Mouse (Mus musculus) right cerebral cortex, postnatal 25 days (tissue): Measurements from ENCODE around the gene Clcn2.
"Not testable (repeated sequence)": the region's sequence is repeated elsewhere in the genome, so short reads cannot be mapped to it uniquely, and the experiment has no call there.

Experiments used
- DNase-seq: peaks from one replicate; pipeline ENCODE4 v3.0.0; 2022

Gene Clcn2

GRCm38 (mm10) chr16:20700036-20700435 lies 17.5 kb downstream of the Clcn2 start:
- no peak for DNase-seq

DNA sequence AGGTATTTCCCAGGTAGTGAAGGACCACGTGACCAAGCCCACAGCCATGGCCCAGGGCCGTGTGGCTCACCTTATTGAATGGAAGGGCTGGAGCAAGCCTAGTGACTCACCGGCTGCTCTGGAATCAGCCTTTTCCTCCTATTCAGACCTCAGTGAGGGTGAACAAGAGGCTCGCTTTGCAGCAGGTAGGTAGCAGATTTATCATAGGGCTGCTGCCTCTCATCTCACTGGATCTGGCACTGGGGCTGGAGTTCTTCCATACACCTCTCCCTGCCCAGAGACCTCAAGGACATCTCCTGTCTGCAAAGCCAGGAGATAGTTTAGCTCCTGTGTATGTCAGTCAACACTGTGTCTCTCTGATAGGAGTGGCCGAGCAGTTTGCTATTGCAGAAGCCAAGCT lies 18.3 kb downstream of the Clcn2 start:
- no peak for DNase-seq

DNA sequence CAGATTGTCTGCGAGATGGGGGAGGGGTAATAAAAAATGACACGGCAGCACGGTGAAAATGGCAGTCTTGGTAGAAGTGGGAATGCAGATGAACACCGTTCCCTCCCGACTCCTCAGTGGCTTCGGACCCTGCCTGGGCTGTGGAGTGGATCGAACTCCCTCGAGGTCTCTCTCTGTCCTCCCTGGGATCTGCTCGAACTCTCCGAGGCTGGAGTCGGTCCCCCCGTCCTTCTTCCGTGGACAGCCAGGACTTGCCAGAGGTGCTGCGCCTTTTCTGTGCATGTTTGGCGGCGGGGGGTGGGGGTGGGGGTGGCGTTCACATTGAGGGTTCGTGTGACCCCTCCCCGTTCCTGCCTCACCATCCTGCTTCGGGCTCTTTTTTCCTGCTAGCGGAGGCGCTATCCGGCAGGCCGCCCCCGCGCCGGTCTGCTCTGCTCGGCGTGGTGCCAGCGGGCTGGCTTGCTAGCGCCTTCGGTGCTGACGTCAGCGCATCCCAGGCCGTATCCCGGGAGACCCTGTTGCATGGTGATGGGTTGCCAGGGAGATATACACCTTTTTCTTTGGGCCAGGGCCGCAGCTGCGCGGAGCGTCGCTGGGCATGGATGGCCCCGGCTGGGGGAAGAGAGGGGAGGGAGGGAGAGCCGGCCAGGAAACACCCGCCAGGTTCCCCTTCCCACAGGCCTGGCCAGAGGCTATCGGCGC lies 21.8 kb downstream of the Clcn2 start:
- peak; percentile 99 for DNase-seq

- peak; percentile 80 for DNase-seq
These were observed 22.8 kb downstream of the Clcn2 start for GRCm38 (mm10) chr16:20694781-20695180.

DNA sequence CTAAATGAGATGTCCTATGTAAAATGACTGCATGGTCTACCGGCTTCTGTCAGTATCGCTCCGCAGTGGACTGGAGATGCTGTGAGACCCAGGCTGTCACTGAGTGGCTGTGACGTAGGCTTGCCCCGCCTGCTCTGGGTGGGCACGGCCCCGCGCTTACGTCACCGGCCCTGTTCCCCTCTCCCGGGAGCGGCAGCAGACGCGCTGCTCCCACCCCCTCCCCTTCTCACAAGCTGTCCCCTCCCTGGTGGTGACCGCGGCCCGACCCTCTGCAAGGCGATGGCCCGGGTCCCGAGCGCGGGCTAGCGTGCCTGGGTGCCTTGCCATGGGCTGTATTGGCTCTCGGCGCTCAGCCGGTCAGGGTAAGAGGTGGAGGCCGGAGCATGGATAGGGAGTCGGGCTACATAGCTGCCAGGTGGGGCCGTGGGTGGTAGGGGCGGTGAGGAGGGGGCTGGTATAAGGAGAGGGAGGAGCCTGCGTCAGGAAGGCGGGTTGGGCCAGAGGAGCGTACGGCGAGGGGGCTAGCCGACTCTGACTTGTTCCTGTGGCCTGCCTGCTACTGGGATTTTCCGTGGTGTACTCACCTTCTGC lies 24.3 kb downstream of the Clcn2 start, which contains the start of gene Fam131a:
Gene Fam131a, plus strand, starts transcription at position 131 of the 591 bp plus-strand sequence.
- DNase-seq, result peak; percentile 96

DNA sequence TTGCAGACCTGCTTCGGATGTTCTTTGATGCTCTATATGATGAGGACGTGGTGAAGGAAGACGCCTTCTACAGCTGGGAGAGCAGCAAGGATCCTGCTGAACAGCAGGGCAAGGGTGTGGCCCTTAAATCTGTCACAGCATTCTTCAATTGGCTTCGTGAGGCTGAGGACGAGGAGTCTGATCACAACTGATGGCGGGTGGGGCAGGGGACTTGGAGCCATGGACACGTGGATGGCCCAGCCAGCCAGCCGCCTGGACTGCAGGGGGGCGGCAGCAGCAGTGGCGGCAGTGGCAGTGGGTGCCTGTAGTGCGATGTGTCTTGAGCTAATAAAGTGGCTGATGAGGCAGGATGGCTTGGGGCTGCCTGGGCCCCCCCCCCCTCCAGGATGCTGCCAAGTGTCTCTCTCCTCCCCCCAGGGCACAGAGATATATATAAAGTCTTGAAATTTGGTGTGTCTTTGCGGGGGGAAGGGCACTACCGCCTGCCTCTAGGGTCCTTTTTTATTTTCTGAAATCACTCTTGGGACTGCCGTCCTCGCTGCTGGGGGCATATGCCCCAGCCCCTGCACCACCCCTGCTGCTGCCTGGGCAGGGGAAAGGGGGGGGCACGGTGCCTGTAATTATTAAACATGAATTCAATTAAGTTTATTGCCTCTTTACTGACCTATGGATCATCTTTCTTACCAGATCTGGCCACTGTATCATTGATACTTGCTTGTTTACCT lies 25.1 kb downstream of the Clcn2 start:
- DNase-seq, result no peak

GRCm38 (mm10) chr16:20691617-20692016 lies 25.9 kb downstream of the Clcn2 start:
- no peak for DNase-seq

GRCm38 (mm10) chr16:20690774-20691173 lies 26.8 kb downstream of the Clcn2 start:
- no peak for DNase-seq

GRCm38 (mm10) chr16:20677974-20678675 lies 39.4 kb downstream of the Clcn2 start:
- peak; percentile 68 for DNase-seq

DNA sequence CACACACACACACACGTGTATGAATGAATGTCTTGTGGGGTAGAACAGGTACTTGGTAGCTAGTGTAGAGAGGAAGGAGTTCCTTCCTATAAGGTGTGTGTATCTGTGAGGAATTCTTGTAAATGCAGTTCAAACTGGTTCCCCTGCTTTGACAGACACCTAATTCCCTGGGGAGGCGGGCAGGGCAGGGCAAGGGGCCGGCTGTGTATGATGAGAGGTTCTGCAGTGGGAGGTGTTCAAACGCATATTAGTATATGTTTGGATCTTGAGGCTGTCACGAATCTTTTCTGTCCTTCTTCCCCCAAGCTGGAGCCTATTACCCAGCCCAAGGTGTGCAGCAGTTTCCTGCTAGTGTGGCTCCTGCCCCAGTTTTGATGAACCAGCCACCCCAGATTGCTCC lies 40.2 kb downstream of the Clcn2 start:
- no peak for DNase-seq

GRCm38 (mm10) chr16:20676702-20677101 lies 40.8 kb downstream of the Clcn2 start:
- no peak for DNase-seq

DNA sequence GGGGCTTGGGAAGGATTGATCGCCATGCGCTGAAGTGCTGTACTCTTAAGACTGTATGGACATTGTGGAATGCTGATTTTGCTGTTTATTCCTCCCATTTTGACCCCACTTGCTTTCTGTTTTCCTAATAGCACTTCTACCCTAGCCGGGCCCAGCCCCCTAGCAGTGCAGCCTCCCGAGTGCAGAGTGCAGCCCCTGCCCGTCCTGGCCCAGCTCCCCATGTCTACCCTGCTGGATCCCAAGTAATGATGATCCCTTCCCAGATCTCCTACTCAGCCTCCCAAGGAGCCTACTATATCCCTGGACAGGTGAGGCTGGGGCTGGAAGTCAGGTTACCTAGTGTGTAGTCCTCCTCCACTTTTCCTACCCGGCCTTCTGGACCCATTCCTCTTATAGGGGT lies 42.3 kb downstream of the Clcn2 start:
- no peak for DNase-seq

- DNase-seq, result no peak
These were observed 43.7 kb downstream of the Clcn2 start for GRCm38 (mm10) chr16:20673706-20674303.

- DNase-seq, result no peak
These were observed 44.4 kb downstream of the Clcn2 start for GRCm38 (mm10) chr16:20672965-20673705.

DNA sequence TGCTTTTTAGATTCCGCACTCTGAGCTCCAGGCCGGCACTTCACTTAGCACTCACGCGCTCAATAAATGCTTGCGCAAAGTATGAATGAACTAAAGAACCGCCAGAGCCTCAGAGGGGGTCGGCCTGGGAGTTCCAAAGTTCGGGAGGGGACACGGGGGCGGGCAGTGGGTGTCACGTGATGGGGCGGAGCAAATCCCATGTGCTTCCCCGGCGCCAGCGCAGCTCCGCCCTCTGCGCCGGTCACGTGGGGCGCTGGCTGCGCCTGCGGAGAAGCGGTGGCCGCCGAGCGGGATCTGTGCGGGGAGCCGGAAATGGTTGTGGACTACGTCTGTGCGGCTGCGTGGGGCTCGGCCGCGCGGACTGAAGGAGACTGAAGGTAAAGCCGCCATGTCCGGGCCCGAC lies 45.0 kb downstream of the Clcn2 start:
- DNase-seq, result peak; percentile 98

- DNase-seq, result no peak
These were observed 45.7 kb downstream of the Clcn2 start for GRCm38 (mm10) chr16:20671886-20672285.

DNA sequence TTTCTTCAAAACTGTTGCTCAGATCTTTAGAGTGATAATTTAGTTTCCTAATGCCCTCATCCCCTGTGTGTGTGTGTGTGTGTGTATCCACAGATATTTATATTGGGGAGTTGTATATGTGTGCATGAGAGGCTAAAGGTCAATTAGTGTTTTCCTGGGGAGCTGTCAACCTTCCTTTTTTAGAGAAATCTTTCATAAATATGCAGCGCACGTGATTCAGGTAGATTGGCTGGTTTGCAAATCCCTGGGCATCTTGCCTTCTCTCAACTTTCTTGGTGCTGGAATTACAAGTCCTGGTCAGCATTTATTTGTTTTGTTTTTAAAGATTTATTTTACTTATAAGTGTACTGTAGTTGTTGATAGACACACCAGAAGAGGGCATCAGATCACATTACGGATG lies 47.3 kb downstream of the Clcn2 start:
- DNase-seq, result no peak

- DNase-seq, result not testable (repeated sequence)
These were observed 49.5 kb downstream of the Clcn2 start, which contains the start of gene Eif4g1 for GRCm38 (mm10) chr16:20668013-20668412. Eif4g1 (plus strand) TSS chr16:20668313.

GRCm38 (mm10) chr16:20657661-20658060 lies 59.9 kb downstream of the Clcn2 start:
- DNase-seq, result no peak

DNA sequence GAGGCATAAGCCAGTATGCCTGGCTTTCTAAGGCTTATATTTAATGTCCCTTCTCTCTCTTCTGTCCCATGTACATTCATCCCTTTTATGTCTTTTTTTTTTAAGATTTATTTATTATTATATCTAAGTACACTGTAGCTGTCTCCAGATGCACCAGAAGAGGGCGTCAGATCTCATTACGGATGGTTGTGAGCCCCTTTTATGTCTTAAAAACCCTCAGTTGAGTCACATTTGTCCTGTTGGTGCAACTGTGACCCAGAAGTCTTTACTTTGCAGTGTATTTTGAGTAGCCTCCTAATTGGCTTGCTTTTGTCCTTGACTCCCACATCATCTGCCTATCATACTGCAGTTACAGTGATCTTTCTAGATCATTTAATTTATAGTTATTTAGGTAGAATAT lies 64.2 kb downstream of the Clcn2 start:
- DNase-seq, result no peak
